Mouse (Mus musculus): ENCODE results near the gene Neu2. TPM values are rescaled to one million over a fixed set of nuclear protein-coding genes. Genes with fewer than 3 reads are reported as not detected.

Gene Neu2
- total and polyA plus RNA-seq, 3 experiments: 0.38 TPM; not detected in 2

DNA sequence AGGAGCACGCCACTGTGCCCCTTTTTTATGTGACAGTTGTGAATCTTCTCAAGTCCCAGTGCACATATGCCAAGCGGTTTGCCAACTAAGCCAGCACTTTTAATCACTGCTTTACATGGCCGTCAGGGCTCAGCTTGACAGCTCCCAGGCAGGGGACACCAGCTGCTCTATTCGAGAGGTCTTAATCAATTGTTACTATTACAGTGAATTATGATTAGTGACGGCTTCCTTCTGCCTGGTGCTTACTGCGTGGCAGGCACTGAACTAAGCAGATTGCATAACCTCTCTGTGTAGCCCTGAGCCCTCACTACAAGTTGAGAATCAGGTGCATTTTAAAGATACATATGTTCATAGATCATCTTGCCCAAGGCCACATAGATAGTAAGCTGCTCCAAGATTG lies 64.7 kb downstream of the Neu2 start:
- no peaks in the 10 kb centered on the region for H3K4me1 ChIP-seq (ENCODE audit: insufficient read depth, low read depth, low read length)

DNA sequence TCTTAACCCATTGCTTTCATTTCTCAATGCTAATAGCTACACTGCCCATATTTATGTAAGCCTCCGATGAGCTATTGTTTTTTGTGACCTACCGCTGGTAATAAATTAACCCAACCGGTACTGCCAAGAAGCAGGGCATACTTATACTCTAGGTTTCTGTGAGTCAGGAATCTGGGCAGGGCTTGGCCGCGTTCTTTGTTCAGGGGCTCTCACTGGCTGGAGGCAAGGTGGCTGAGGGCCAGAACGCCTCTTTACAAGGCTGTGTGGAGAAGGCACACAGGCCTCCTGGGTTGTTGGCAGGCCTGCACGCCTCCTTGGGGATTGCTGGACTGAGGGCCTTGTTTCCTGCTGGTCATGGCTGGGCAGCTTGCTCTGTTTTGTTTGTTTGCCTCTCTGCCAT lies 65.1 kb downstream of the Neu2 start:
- no peak for ATAC-seq (ENCODE audit: extremely low read depth, insufficient number of reproducible peaks, low FRiP score, poor library complexity, severe bottlenecking)
- H3K27me3 ChIP-seq (ENCODE audit: insufficient read depth, low read length): peaks cover 51% of the 10 kb centered on the region
- DNase-seq (ENCODE audit: low spot score): no peak
- H3K36me3 ChIP-seq (replicated peaks): no peaks in the 10 kb centered on the region
- no peak for TF ChIP-seq GATA2 (IDR thresholded peaks at IDR 0.05; ENCODE audit: borderline replicate concordance, low read depth, low read length)
- TF ChIP-seq TAL1 (conservative IDR thresholded peaks at IDR 0.05; ENCODE audit: low read depth, low read length): no peak
- TF ChIP-seq CTCF (IDR thresholded peaks at IDR 0.05; ENCODE audit: low read depth, low read length): no peak
- TF ChIP-seq POLR2AphosphoS5 (IDR thresholded peaks at IDR 0.05; ENCODE audit: insufficient replicate concordance, low read depth, low read length): no peak
- no peak for TF ChIP-seq GATA1 (IDR thresholded peaks at IDR 0.05; ENCODE audit: borderline replicate concordance, low read length)
- H3K9me3 ChIP-seq (replicated peaks): no peaks in the 10 kb centered on the region
- H3K4me1 ChIP-seq (ENCODE audit: insufficient read depth, low read depth, low read length): no peaks in the 10 kb centered on the region
- no peak overlapping the region for H3K4me3 ChIP-seq (ENCODE audit: low read depth, low read length)

More for the DNA sequence above, 64.7 kb downstream of the Neu2 start:
- TF ChIP-seq GATA2 (IDR thresholded peaks at IDR 0.05; ENCODE audit: borderline replicate concordance, low read depth, low read length) (no peak), CTCF (IDR thresholded peaks at IDR 0.05; ENCODE audit: low read depth, low read length) (no peak), POLR2AphosphoS5 (IDR thresholded peaks at IDR 0.05; ENCODE audit: insufficient replicate concordance, low read depth, low read length) (no peak), GATA1 (IDR thresholded peaks at IDR 0.05; ENCODE audit: borderline replicate concordance, low read length) (no peak), TAL1 (conservative IDR thresholded peaks at IDR 0.05; ENCODE audit: low read depth, low read length) (no peak)
- no peaks in the 10 kb centered on the region for H3K36me3 ChIP-seq (replicated peaks)
- H3K9me3 ChIP-seq (replicated peaks): no peaks in the 10 kb centered on the region
- H3K27me3 ChIP-seq (ENCODE audit: insufficient read depth, low read length): peaks cover 52% of the 10 kb centered on the region
- no peak for ATAC-seq (ENCODE audit: extremely low read depth, insufficient number of reproducible peaks, low FRiP score, poor library complexity, severe bottlenecking)
- no peak overlapping the region for H3K4me3 ChIP-seq (ENCODE audit: low read depth, low read length)
- no peak for DNase-seq (ENCODE audit: low spot score)

DNA sequence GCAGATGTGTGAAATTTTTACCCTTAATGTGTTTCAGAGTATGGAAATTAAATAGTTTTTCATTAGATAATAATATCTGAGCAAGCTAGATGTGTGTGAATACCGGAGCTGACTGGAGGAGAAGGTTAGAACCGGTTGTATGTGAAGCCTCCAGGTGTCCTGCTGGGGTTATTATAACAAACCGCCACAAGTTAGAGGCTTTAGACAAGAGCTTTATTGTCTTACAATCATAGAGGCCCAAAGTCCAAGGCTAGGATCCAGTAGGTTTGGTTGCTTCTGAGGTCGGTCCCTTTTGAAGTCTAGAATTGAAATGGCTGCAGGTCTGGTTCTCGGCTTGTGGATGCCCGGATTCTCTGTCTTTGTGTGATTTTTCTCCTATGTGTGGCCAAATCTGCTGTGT lies 69.3 kb downstream of the Neu2 start:
- no peak for TF ChIP-seq POLR2AphosphoS5 (IDR thresholded peaks at IDR 0.05; ENCODE audit: insufficient replicate concordance, low read depth, low read length)
- TF ChIP-seq TAL1 (conservative IDR thresholded peaks at IDR 0.05; ENCODE audit: low read depth, low read length): no peak
- no peak for TF ChIP-seq GATA1 (IDR thresholded peaks at IDR 0.05; ENCODE audit: borderline replicate concordance, low read length)
- TF ChIP-seq CTCF (IDR thresholded peaks at IDR 0.05; ENCODE audit: low read depth, low read length): no peak
- TF ChIP-seq GATA2 (IDR thresholded peaks at IDR 0.05; ENCODE audit: borderline replicate concordance, low read depth, low read length): no peak
- Histone ChIP-seq H3K4me1 (ENCODE audit: insufficient read depth, low read depth, low read length) (peaks cover 5% of the 10 kb centered on the region; the same call in 1 of the 2 replicates), H3K4me3 (ENCODE audit: low read depth, low read length) (no peak overlapping the region), H3K36me3 (replicated peaks) (no peaks in the 10 kb centered on the region), H3K27me3 (ENCODE audit: insufficient read depth, low read length) (peaks cover 47% of the 10 kb centered on the region), H3K9me3 (replicated peaks) (no peaks in the 10 kb centered on the region)
- no peak for DNase-seq (ENCODE audit: low spot score)
- ATAC-seq (ENCODE audit: extremely low read depth, insufficient number of reproducible peaks, low FRiP score, poor library complexity, severe bottlenecking): no peak

DNA sequence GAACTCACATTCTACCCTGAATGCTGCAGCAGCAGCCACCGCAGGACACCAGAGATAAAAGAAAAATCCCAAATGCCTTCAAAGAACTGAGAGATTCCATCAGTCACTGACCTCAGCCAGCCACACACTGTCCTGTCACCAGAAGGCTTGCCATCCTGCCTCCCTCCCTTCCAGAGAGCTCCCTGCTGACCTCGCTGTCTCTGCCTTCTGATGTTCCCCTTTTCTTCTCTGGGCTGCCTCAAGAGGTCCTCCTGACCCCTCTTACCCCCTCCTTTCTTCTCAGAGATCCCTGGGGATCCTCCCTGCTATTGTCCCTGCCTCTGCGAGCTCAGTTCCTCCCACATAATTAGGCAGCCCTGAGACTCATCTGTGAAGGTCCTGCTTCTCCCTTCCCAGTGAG lies 71.1 kb downstream of the Neu2 start:
- no peak for DNase-seq (ENCODE audit: low spot score)
- no peak overlapping the region for H3K4me3 ChIP-seq (ENCODE audit: low read depth, low read length)
- no peak for ATAC-seq (ENCODE audit: extremely low read depth, insufficient number of reproducible peaks, low FRiP score, poor library complexity, severe bottlenecking)

DNA sequence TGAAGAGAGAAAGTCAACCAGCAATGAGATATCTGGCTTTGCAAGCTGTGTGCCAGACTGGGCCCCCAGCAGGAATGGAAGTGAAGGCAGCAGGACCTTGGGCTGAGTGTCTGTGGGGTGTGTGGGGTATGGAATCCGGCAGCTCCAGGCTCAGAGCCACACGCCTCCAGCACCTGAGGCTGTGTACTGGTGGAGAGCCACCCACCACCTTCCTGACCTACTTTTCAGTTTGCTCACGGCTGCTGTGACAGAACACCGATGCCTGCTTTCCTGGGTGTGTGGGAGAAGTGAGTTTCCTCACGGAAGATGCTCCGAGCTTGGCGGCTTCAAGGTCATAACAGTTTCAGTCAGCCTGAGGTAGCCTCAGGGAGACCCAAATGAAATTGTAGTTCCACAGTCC lies 79.5 kb downstream of the Neu2 start:
- Histone ChIP-seq H3K9me3 (replicated peaks) (no peaks in the 10 kb centered on the region), H3K27me3 (ENCODE audit: insufficient read depth, low read length) (peaks cover 39% of the 10 kb centered on the region), H3K4me1 (ENCODE audit: insufficient read depth, low read depth, low read length) (peaks cover under 1% of the 10 kb centered on the region; the same call in 1 of the 2 replicates), H3K4me3 (ENCODE audit: low read depth, low read length) (no peak overlapping the region), H3K36me3 (replicated peaks) (no peaks in the 10 kb centered on the region)
- ATAC-seq (ENCODE audit: extremely low read depth, insufficient number of reproducible peaks, low FRiP score, poor library complexity, severe bottlenecking) (no peak), DNase-seq (ENCODE audit: low spot score) (no peak)
- TF ChIP-seq CTCF (IDR thresholded peaks at IDR 0.05; ENCODE audit: low read depth, low read length): no peak
- TF ChIP-seq TAL1 (conservative IDR thresholded peaks at IDR 0.05; ENCODE audit: low read depth, low read length): no peak
- TF ChIP-seq GATA2 (IDR thresholded peaks at IDR 0.05; ENCODE audit: borderline replicate concordance, low read depth, low read length): no peak
- TF ChIP-seq GATA1 (IDR thresholded peaks at IDR 0.05; ENCODE audit: borderline replicate concordance, low read length): no peak
- TF ChIP-seq POLR2AphosphoS5 (IDR thresholded peaks at IDR 0.05; ENCODE audit: insufficient replicate concordance, low read depth, low read length): no peak

More for the DNA sequence above, 71.1 kb downstream of the Neu2 start:
- peaks cover 38% of the 10 kb centered on the region for H3K27me3 ChIP-seq (ENCODE audit: insufficient read depth, low read length)
- TF ChIP-seq GATA2 (IDR thresholded peaks at IDR 0.05; ENCODE audit: borderline replicate concordance, low read depth, low read length): no peak
- peaks cover 5% of the 10 kb centered on the region; the same call in 1 of the 2 replicates for H3K4me1 ChIP-seq (ENCODE audit: insufficient read depth, low read depth, low read length)
- H3K36me3 ChIP-seq (replicated peaks): no peaks in the 10 kb centered on the region
- H3K9me3 ChIP-seq (replicated peaks): no peaks in the 10 kb centered on the region

DNA sequence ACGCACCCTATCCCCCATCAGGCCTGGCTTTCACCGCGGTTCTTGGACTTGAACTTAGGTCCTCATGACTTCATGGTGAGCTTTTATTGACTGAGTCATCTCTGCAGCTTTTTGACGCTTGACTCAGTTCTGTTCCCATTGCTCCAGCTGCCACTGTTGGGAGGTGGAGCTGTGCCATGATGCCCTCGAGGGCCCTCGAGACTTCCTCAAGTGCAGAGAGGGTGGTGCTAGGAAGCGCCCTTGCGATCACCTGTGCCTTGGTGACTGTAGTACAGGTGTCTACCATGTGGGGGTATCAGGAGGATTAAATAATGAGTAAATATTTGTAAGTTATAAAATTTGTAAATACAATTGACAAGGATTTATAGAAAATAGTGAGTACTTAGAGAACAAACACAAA lies 80.3 kb downstream of the Neu2 start:
- Histone ChIP-seq H3K4me1 (ENCODE audit: insufficient read depth, low read depth, low read length) (peaks cover 2% of the 10 kb centered on the region; the same call in 1 of the 2 replicates), H3K27me3 (ENCODE audit: insufficient read depth, low read length) (peaks cover 45% of the 10 kb centered on the region), H3K36me3 (replicated peaks) (no peaks in the 10 kb centered on the region), H3K9me3 (replicated peaks) (no peaks in the 10 kb centered on the region), H3K4me3 (ENCODE audit: low read depth, low read length) (no peak overlapping the region)
- TF ChIP-seq GATA2 (IDR thresholded peaks at IDR 0.05; ENCODE audit: borderline replicate concordance, low read depth, low read length): no peak
- TF ChIP-seq CTCF (IDR thresholded peaks at IDR 0.05; ENCODE audit: low read depth, low read length): no peak
- TF ChIP-seq POLR2AphosphoS5 (IDR thresholded peaks at IDR 0.05; ENCODE audit: insufficient replicate concordance, low read depth, low read length): no peak
- no peak for TF ChIP-seq GATA1 (IDR thresholded peaks at IDR 0.05; ENCODE audit: borderline replicate concordance, low read length)
- no peak for TF ChIP-seq TAL1 (conservative IDR thresholded peaks at IDR 0.05; ENCODE audit: low read depth, low read length)
- DNase-seq (ENCODE audit: low spot score) (no peak), ATAC-seq (ENCODE audit: extremely low read depth, insufficient number of reproducible peaks, low FRiP score, poor library complexity, severe bottlenecking) (no peak)
